Comparison of ENCODE assay signal across 14 mouse cellular contexts in genomic region chr12:63220391-63220790, GRCm38 (mm10).
"Had no signal": no experiment of that assay in that cellular context is flagged by ENCODE, and none has a peak within 500 bp of the region (broad histone marks: within the 10 kb centered on the region; RNA-seq: fewer than 3 reads in every experiment).

No protein-coding gene starts in this region.

- H3K36me3 ChIP-seq: limb, embryonic 15.5 days; liver, embryonic 12.5 days; lung, embryonic 15.5 days; neural tube, embryonic 12.5 days; stomach, embryonic 15.5 days had no signal

- H3K9ac ChIP-seq: limb, embryonic 15.5 days; liver, embryonic 12.5 days; lung, embryonic 15.5 days; neural tube, embryonic 12.5 days; stomach, embryonic 15.5 days had no signal

- ATAC-seq: inflammation-experienced regulatory T-cells, adult 6 months; intestine, postnatal 0 days; liver, embryonic 12.5 days had no signal

- H3K27ac ChIP-seq: left cerebral cortex, adult 2 months; limb, embryonic 15.5 days; liver, embryonic 12.5 days; lung, embryonic 15.5 days; macrophage; neural tube, embryonic 12.5 days; stomach, embryonic 15.5 days had no signal

- H3K27me3 ChIP-seq: limb, embryonic 15.5 days; liver, embryonic 12.5 days; lung, embryonic 15.5 days; megakaryocyte, embryonic 14.5 days; neural tube, embryonic 12.5 days; stomach, embryonic 15.5 days had no signal

- DNase-seq: kidney, adult 8-10 months; kidney, postnatal 25 days; lung, postnatal 14 days; thymus, postnatal 36 days had no signal

- H3K4me3 ChIP-seq: left cerebral cortex, adult 2 months; limb, embryonic 15.5 days; liver, embryonic 12.5 days; lung, embryonic 15.5 days; megakaryocyte, embryonic 14.5 days; neural tube, embryonic 12.5 days; stomach, embryonic 15.5 days had no signal

- H3K9me3 ChIP-seq: limb, embryonic 15.5 days; liver, embryonic 12.5 days; lung, embryonic 15.5 days; megakaryocyte, embryonic 14.5 days; neural tube, embryonic 12.5 days; stomach, embryonic 15.5 days had no signal

- H3K4me1 ChIP-seq: limb, embryonic 15.5 days; liver, embryonic 12.5 days; lung, embryonic 15.5 days; megakaryocyte, embryonic 14.5 days; neural tube, embryonic 12.5 days; stomach, embryonic 15.5 days had no signal

- H3K4me2 ChIP-seq: limb, embryonic 15.5 days; liver, embryonic 12.5 days; lung, embryonic 15.5 days; neural tube, embryonic 12.5 days; stomach, embryonic 15.5 days had no signal
